Mouse (Mus musculus) embryonic facial prominence, embryonic 14.5 days (tissue): ENCODE data around the gene Hnrnpul2. TPM values are rescaled to one million over a fixed set of nuclear protein-coding genes. Genes with fewer than 3 reads are reported as not detected.
A peak's percentile ranks its signal among the peaks of the same experiment; 100 is the strongest.

Experiments
- ATAC-seq: fragments of 200-750 bp; cut with Nextera tagmentation; 2 replicates; pipeline ENCODE4 v1.8.0; 2017; ENCODE audit warnings: low read depth, moderate number of reproducible peaks, moderate TSS enrichment
- DNase-seq: peaks from one replicate; pipeline ENCODE4 v3.0.0-alpha.2; 2015; ENCODE audit warnings: low spot score
- H3K27ac ChIP-seq: fragments of 300-500 bp; sonication (generic); replicated peaks from 2 replicates; pipeline ENCODE4 v1.5.1; 2014; ENCODE audit warnings: low read depth, mild to moderate bottlenecking, low read length, moderate library complexity
- H3K27me3 ChIP-seq: fragments of 300-500 bp; sonication (generic); replicated peaks from 2 replicates; pipeline ENCODE4 v1.6.1; 2014; ENCODE audit warnings: low read length; ENCODE audit not compliant: control insufficient read depth, insufficient read depth
- H3K36me3 ChIP-seq: fragments of 300-500 bp; sonication (generic); 2 replicates; pipeline ENCODE4 v1.6.1; 2014; ENCODE audit warnings: low read length, mixed read lengths; ENCODE audit not compliant: control insufficient read depth, insufficient read depth
- H3K4me1 ChIP-seq: fragments of 300-500 bp; sonication (generic); 2 replicates; pipeline ENCODE4 v1.6.1; 2014; ENCODE audit warnings: antibody characterized with exemption, low read length; ENCODE audit not compliant: control insufficient read depth, insufficient read depth
- H3K4me2 ChIP-seq: fragments of 300-500 bp; sonication (generic); 2 replicates; pipeline ENCODE4 v1.6.1; 2014; ENCODE audit warnings: low read depth, mild to moderate bottlenecking, low read length, moderate library complexity, mixed read lengths
- H3K4me3 ChIP-seq: fragments of 300-500 bp; sonication (generic); 2 replicates; pipeline ENCODE4 v1.5.1; 2014; ENCODE audit warnings: low read depth, mild to moderate bottlenecking, low read length
- H3K9ac ChIP-seq: fragments of 300-500 bp; sonication (generic); 2 replicates; pipeline ENCODE4 v1.6.1; 2014; ENCODE audit warnings: low read depth, mild to moderate bottlenecking, low read length, moderate library complexity, mixed read lengths
- H3K9me3 ChIP-seq: fragments of 300-500 bp; sonication (generic); 2 replicates; pipeline ENCODE4 v1.6.1; 2016; ENCODE audit warnings: low read length; ENCODE audit not compliant: control insufficient read depth
- WGBS: fragments of 180-500 bp; shearing (Covaris S2); extraction: QIAGEN DNeasy Blood & Tissue Kit; methylation state at CpG from one replicate; pipeline ENCODE4 v1.1.7; 2014; 5-methylcytosine and 5-hydroxymethylcytosine counted together
- polyA plus RNA-seq: library from polyadenylated mRNA; unstranded; fragments of >200 nt; fragmentation: Nextera tagmentation; extraction: Ambion mirVana; gene quantifications from 2 replicates; pipeline ENCODE4 v1.2.1, GENCODE M21; 2014

Gene Hnrnpul2
- polyA plus RNA-seq = 7.8 and 9.2 TPM in 2 replicates

- peak within 1 kb of the TSS; percentile 92 for H3K4me2 ChIP-seq
- peak within 1 kb of the TSS; percentile 96 for H3K9ac ChIP-seq
- H3K27me3 ChIP-seq = no peaks in the 10 kb centered on the region
- peaks cover 26% of the 10 kb centered on the region for H3K4me1 ChIP-seq
- peak within 1 kb of the TSS; percentile 97 for H3K4me3 ChIP-seq
- DNase-seq (peak; percentile 100), ATAC-seq (peak; percentile 96)
- H3K36me3 ChIP-seq = peaks cover 44% of the 10 kb centered on the region
- under 1% methylated on average over 63 of the region's 83 CpGs for WGBS
- peak within 1 kb of the TSS; percentile 99 for H3K27ac ChIP-seq
- H3K9me3 ChIP-seq = no peaks in the 10 kb centered on the region
Observed at GRCm38 (mm10) chr19:8819596-8820423, at the start of gene Hnrnpul2. TSS of gene Hnrnpul2 (plus strand) at chr19:8820010.

- ATAC-seq (peak; percentile 58), DNase-seq (peak; percentile 82)
- Histone ChIP-seq H3K9me3 (peaks cover under 1% of the 10 kb centered on the region; the same call in 1 of the 2 replicates), H3K36me3 (peaks cover 66% of the 10 kb centered on the region), H3K4me1 (peaks cover 20% of the 10 kb centered on the region), H3K27me3 (no peaks in the 10 kb centered on the region), H3K4me2 (peak within 1 kb of the TSS; percentile 80), H3K9ac (peak within 1 kb of the TSS; percentile 93), H3K27ac (peak within 1 kb of the TSS; percentile 89), H3K4me3 (peak within 1 kb of the TSS; percentile 70)
- WGBS = 19% methylated on average over 24 of the region's 29 CpGs
Observed at GRCm38 (mm10) chr19:8770567-8771270, 49.1 kb upstream of the Hnrnpul2 start, which contains the start of gene Tmem223. TSS of gene Tmem223 (plus strand) at chr19:8770996.

GRCm38 (mm10) chr19:8772996-8773395 is 46.8 kb upstream of the Hnrnpul2 start:
- no peak for DNase-seq
- WGBS = 84% methylated on average over 5 of the region's 5 CpGs
- Histone ChIP-seq H3K9ac (peak overlapping the region; percentile 82; the same call in 1 of the 2 replicates), H3K36me3 (peaks cover 44% of the 10 kb centered on the region), H3K27ac (peak overlapping the region; percentile 99; the same call in 1 of the 2 replicates), H3K9me3 (no peaks in the 10 kb centered on the region), H3K4me1 (peaks cover 20% of the 10 kb centered on the region), H3K4me3 (peak overlapping the region; percentile 60), H3K27me3 (no peaks in the 10 kb centered on the region), H3K4me2 (peak overlapping the region; percentile 95)
- no peak for ATAC-seq

- Histone ChIP-seq H3K27me3 (no peaks in the 10 kb centered on the region), H3K4me1 (peaks cover 20% of the 10 kb centered on the region), H3K4me3 (peak overlapping the region; percentile 60), H3K9ac (peak overlapping the region; percentile 82), H3K4me2 (peak overlapping the region; percentile 95), H3K27ac (peak overlapping the region; percentile 99), H3K36me3 (peaks cover 44% of the 10 kb centered on the region), H3K9me3 (no peaks in the 10 kb centered on the region)
- 56% methylated on average over 6 of the region's 6 CpGs for WGBS
- ATAC-seq (no peak), DNase-seq (no peak)
Observed at GRCm38 (mm10) chr19:8773409-8773808, 46.4 kb upstream of the Hnrnpul2 start.

- Histone ChIP-seq H3K4me2 (peak within 1 kb of the TSS; percentile 95), H3K36me3 (peaks cover 40% of the 10 kb centered on the region), H3K27ac (peak within 1 kb of the TSS; percentile 99), H3K9ac (peak within 1 kb of the TSS; percentile 82), H3K4me3 (peak within 1 kb of the TSS; percentile 60), H3K4me1 (peaks cover 20% of the 10 kb centered on the region), H3K27me3 (no peaks in the 10 kb centered on the region), H3K9me3 (no peaks in the 10 kb centered on the region)
- under 1% methylated on average over 44 of the region's 68 CpGs for WGBS
- peak; percentile 94 for ATAC-seq
- peak; percentile 97 for DNase-seq
Observed at GRCm38 (mm10) chr19:8774086-8774835, 45.5 kb upstream of the Hnrnpul2 start, which contains the start of gene Tmem179b. TSS of gene Tmem179b (minus strand) at chr19:8774467.

- Histone ChIP-seq H3K9ac (peak overlapping the region; percentile 82), H3K4me3 (peak overlapping the region; percentile 60), H3K27ac (peak overlapping the region; percentile 99), H3K36me3 (peaks cover 38% of the 10 kb centered on the region), H3K9me3 (no peaks in the 10 kb centered on the region), H3K4me2 (peak overlapping the region; percentile 95), H3K4me1 (peaks cover 20% of the 10 kb centered on the region), H3K27me3 (no peaks in the 10 kb centered on the region)
- no peak for DNase-seq
- ATAC-seq = no peak; the same call in 1 of the 2 replicates
- 4% methylated on average over 19 of the region's 20 CpGs for WGBS
Observed at GRCm38 (mm10) chr19:8774951-8775421, 44.8 kb upstream of the Hnrnpul2 start.

GRCm38 (mm10) chr19:8786008-8786781 is 33.6 kb upstream of the Hnrnpul2 start, which contains the start of gene Taf6l:
TSS of gene Taf6l (minus strand) at chr19:8786417.
- Histone ChIP-seq H3K4me1 (peaks cover 3% of the 10 kb centered on the region; the same call in 1 of the 2 replicates), H3K27ac (peak within 1 kb of the TSS; percentile 76), H3K27me3 (no peaks in the 10 kb centered on the region), H3K9me3 (no peaks in the 10 kb centered on the region), H3K4me3 (peak within 1 kb of the TSS; percentile 65), H3K9ac (peak within 1 kb of the TSS; percentile 75), H3K36me3 (peaks cover 24% of the 10 kb centered on the region), H3K4me2 (peak within 1 kb of the TSS; percentile 82)
- ATAC-seq (peak; percentile 100), DNase-seq (peak; percentile 98)
- under 1% methylated on average over 28 of the region's 32 CpGs for WGBS
